Mouse (Mus musculus) MEL (cell line): ENCODE measurements at regions not wholly inside any gene's neighbourhood (a gene's known extent, or its start where the extent isn't known, plus 50 kb on each side); places are given as distances from the start of the nearest gene placed in this dataset.

Experiments used
- DNase-seq: peaks from one replicate; pipeline ENCODE4 v3.0.0; 2011; ENCODE audit warnings: low read depth, low spot score
- H3K27ac ChIP-seq: 2 replicates; pipeline ENCODE4 v1.5.1; 2012; ENCODE audit warnings: low read depth, mild to moderate bottlenecking, control low read depth, low read length, moderate library complexity; ENCODE audit not compliant: control insufficient read depth
- H3K27me3 ChIP-seq, 2 experiments: fragments of 150-350 bp in 1 of 2; sonication (generic) in 1 of 2; 2 replicates each; pipeline ENCODE4 v1.6.1; 2012; ENCODE audit warnings: low read length in 2 of 2, mild to moderate bottlenecking in 2 of 2, improper control_type of control experiment in 1 of 2, moderate library complexity in 1 of 2; ENCODE audit not compliant: insufficient read depth in 2 of 2, control insufficient read depth in 1 of 2
- H3K36me3 ChIP-seq, 2 experiments: 2 replicates each; pipeline ENCODE4 v1.6.1; 2012 to 2014; ENCODE audit warnings: low read length in 2 of 2, improper control_type of control experiment in 1 of 2, inconsistent platforms in 1 of 2, mild to moderate bottlenecking in 1 of 2; ENCODE audit not compliant: insufficient read depth in 2 of 2, control insufficient read depth in 1 of 2
- H3K4me1 ChIP-seq, 2 experiments: fragments of 150-350 bp in 1 of 2; sonication (generic) in 1 of 2; 2 replicates each; pipeline ENCODE4 v1.6.1; 2012; ENCODE audit warnings: low read length in 2 of 2, improper control_type of control experiment in 1 of 2, mild to moderate bottlenecking in 1 of 2; ENCODE audit not compliant: insufficient read depth in 2 of 2, control insufficient read depth in 1 of 2
- H3K4me3 ChIP-seq, 2 experiments: fragments of 150-350 bp in 1 of 2; sonication (generic) in 1 of 2; 2 replicates each; pipeline ENCODE4 v1.5.1; 2012; ENCODE audit warnings: low read depth in 2 of 2, low read length in 2 of 2, mild to moderate bottlenecking in 2 of 2, moderate library complexity in 2 of 2, control low read depth in 1 of 2, improper control_type of control experiment in 1 of 2; ENCODE audit not compliant: control insufficient read depth in 1 of 2, insufficient read depth in 1 of 2
- H3K79me2 ChIP-seq: 2 replicates; pipeline ENCODE4 v1.6.1; 2012; ENCODE audit warnings: mild to moderate bottlenecking, low read length, moderate library complexity; ENCODE audit not compliant: control insufficient read depth, poor library complexity, insufficient read depth
- H3K9ac ChIP-seq: 2 replicates; pipeline ENCODE4 v1.6.1; 2012; ENCODE audit warnings: low read depth, mild to moderate bottlenecking, control low read depth, low read length, moderate library complexity; ENCODE audit not compliant: control insufficient read depth, poor library complexity, severe bottlenecking
- H3K9me3 ChIP-seq: fragments of 150-350 bp; sonication (generic); replicated peaks from 2 replicates; pipeline ENCODE4 v1.6.1; 2012; ENCODE audit warnings: mild to moderate bottlenecking, low read length, improper control_type of control experiment, moderate library complexity; ENCODE audit not compliant: insufficient read depth
- BHLHE40 ChIP-seq: IDR thresholded peaks from 2 replicates; pipeline ENCODE4 v1.6.1; 2012; ENCODE audit warnings: low read depth, mild to moderate bottlenecking, inconsistent platforms, low read length, improper control_type of control experiment, borderline replicate concordance
- CHD1 ChIP-seq: IDR thresholded peaks from 2 replicates; pipeline ENCODE4 v1.6.1; 2012; ENCODE audit warnings: low read depth, mild to moderate bottlenecking, inconsistent platforms, low read length, improper control_type of control experiment
- CHD2 ChIP-seq: IDR thresholded peaks from 2 replicates; pipeline ENCODE4 v1.6.1; 2011; ENCODE audit warnings: low read length, improper control_type of control experiment
- CTCF ChIP-seq, 3 experiments: IDR thresholded peaks in 2 of 3; conservative IDR thresholded peaks in 1 of 3; 2 replicates each; pipeline ENCODE4 v1.5.1; 2011 to 2012; ENCODE audit warnings: low read length in 3 of 3, low read depth in 2 of 3, mild to moderate bottlenecking in 2 of 3, improper control_type of control experiment in 1 of 3, inconsistent platforms in 1 of 3, mixed read lengths in 1 of 3, moderate library complexity in 1 of 3; ENCODE audit not compliant: control insufficient read depth in 1 of 3, insufficient read depth in 1 of 3, poor library complexity in 1 of 3, severe bottlenecking in 1 of 3
- HCFC1 ChIP-seq: IDR thresholded peaks from 2 replicates; pipeline ENCODE4 v1.6.1; 2012; ENCODE audit warnings: low read depth, mild to moderate bottlenecking, inconsistent platforms, low read length, improper control_type of control experiment, moderate library complexity
- JUND ChIP-seq: IDR thresholded peaks from 2 replicates; pipeline ENCODE4 v1.6.1; 2011; ENCODE audit warnings: low read depth, mild to moderate bottlenecking, improper control_type of control experiment, low read length
- KAT2A ChIP-seq: conservative IDR thresholded peaks from 2 replicates; pipeline ENCODE4 v1.6.1; 2012; ENCODE audit warnings: low read depth, low read length, improper control_type of control experiment, inconsistent platforms
- MAX ChIP-seq: IDR thresholded peaks from 2 replicates; pipeline ENCODE4 v1.6.1; 2011; ENCODE audit warnings: low read length, improper control_type of control experiment
- MAZ ChIP-seq: IDR thresholded peaks from 2 replicates; pipeline ENCODE4 v1.6.1; 2012; ENCODE audit warnings: low read depth, mild to moderate bottlenecking, inconsistent platforms, low read length, improper control_type of control experiment
- MXI1 ChIP-seq: IDR thresholded peaks from 2 replicates; pipeline ENCODE4 v1.6.1; 2011; ENCODE audit warnings: mild to moderate bottlenecking, low read depth, low read length, improper control_type of control experiment
- NRF1 ChIP-seq: IDR thresholded peaks from 2 replicates; pipeline ENCODE4 v1.6.1; 2014; ENCODE audit warnings: low read depth, mild to moderate bottlenecking, inconsistent platforms, low read length, improper control_type of control experiment, moderate library complexity; ENCODE audit not compliant: poor library complexity, insufficient read depth, severe bottlenecking
- POLR2AphosphoS2 ChIP-seq: IDR thresholded peaks from 2 replicates; pipeline ENCODE4 v1.6.1; 2011; ENCODE audit warnings: low read length, improper control_type of control experiment
- RCOR1 ChIP-seq: IDR thresholded peaks from 2 replicates; pipeline ENCODE4 v1.6.1; 2012; ENCODE audit warnings: low read depth, mild to moderate bottlenecking, inconsistent platforms, low read length, improper control_type of control experiment
- SIN3A ChIP-seq: IDR thresholded peaks from 2 replicates; pipeline ENCODE4 v1.6.1; 2012; ENCODE audit warnings: low read length, improper control_type of control experiment, inconsistent platforms
- SMC3 ChIP-seq: IDR thresholded peaks from 2 replicates; pipeline ENCODE4 v1.6.1; 2011; ENCODE audit warnings: low read depth, low read length, improper control_type of control experiment
- UBTF ChIP-seq: IDR thresholded peaks from 2 replicates; pipeline ENCODE4 v1.6.1; 2012; ENCODE audit warnings: low read depth, mild to moderate bottlenecking, inconsistent platforms, low read length, improper control_type of control experiment, moderate library complexity, borderline replicate concordance; ENCODE audit not compliant: insufficient read depth
- USF2 ChIP-seq, 2 experiments: IDR thresholded peaks; 2 replicates each; pipeline ENCODE4 v1.6.1; 2011 to 2012; ENCODE audit warnings: improper control_type of control experiment in 2 of 2, low read length in 2 of 2, borderline replicate concordance in 1 of 2, inconsistent platforms in 1 of 2, low read depth in 1 of 2, mild to moderate bottlenecking in 1 of 2; ENCODE audit not compliant: insufficient read depth in 1 of 2
- ZC3H11A ChIP-seq: IDR thresholded peaks from 2 replicates; pipeline ENCODE4 v1.6.1; 2012; ENCODE audit warnings: low read depth, mild to moderate bottlenecking, inconsistent platforms, low read length, improper control_type of control experiment
- ZMIZ1 ChIP-seq: IDR thresholded peaks from 2 replicates; pipeline ENCODE4 v1.6.1; 2012; ENCODE audit warnings: low read depth, mild to moderate bottlenecking, inconsistent platforms, low read length, improper control_type of control experiment, moderate library complexity

- H3K9me3 ChIP-seq, result no peaks in the 10 kb centered on the region
- no peaks in the 10 kb centered on the region for H3K79me2 ChIP-seq
- H3K27ac ChIP-seq, result no peak overlapping the region
- no peaks in the 10 kb centered on the region for H3K27me3 ChIP-seq
- H3K36me3 ChIP-seq, result no peaks in the 10 kb centered on the region
- no peak for TF ChIP-seq HCFC1
- no peak for TF ChIP-seq ZMIZ1
- TF ChIP-seq CHD1, result no peak
- TF ChIP-seq, all 39 proteins: peak for 0
- Histone ChIP-seq H3K4me1 (no peaks in the 10 kb centered on the region), H3K9ac (no peak overlapping the region), H3K4me3 (no peak overlapping the region)
- no peak for DNase-seq
These were observed 472.4 kb downstream of the Ebf1 start for GRCm38 (mm10) chr11:45089561-45089960.

- no peaks in the 10 kb centered on the region for H3K4me1 ChIP-seq
- H3K27ac ChIP-seq, result no peak overlapping the region
- no peak for DNase-seq
- no peaks in the 10 kb centered on the region for H3K27me3 ChIP-seq
- H3K79me2 ChIP-seq, result no peaks in the 10 kb centered on the region
- no peaks in the 10 kb centered on the region; the same call in 1 of the 2 replicates for H3K9me3 ChIP-seq
- H3K9ac ChIP-seq, result no peak overlapping the region
- no peaks in the 10 kb centered on the region for H3K36me3 ChIP-seq
- TF ChIP-seq USF2 (IDR thresholded peaks at IDR 0.05; ENCODE audit: borderline replicate concordance in 1 of 2, insufficient read depth in 1 of 2, low read depth in 1 of 2, low read length in 2 of 2), result no peak
- no peak overlapping the region for H3K4me3 ChIP-seq
These were observed 486.6 kb downstream of the Ebf1 start for GRCm38 (mm10) chr11:45103498-45104336.

- Histone ChIP-seq H3K27ac (no peak overlapping the region), H3K4me1 (no peaks in the 10 kb centered on the region), H3K4me3 (no peak overlapping the region), H3K79me2 (no peaks in the 10 kb centered on the region), H3K9me3 (no peaks in the 10 kb centered on the region), H3K27me3 (no peaks in the 10 kb centered on the region), H3K9ac (no peak overlapping the region), H3K36me3 (no peaks in the 10 kb centered on the region)
- TF ChIP-seq ZC3H11A (no peak), CHD1 (no peak), UBTF (no peak), RCOR1 (no peak), KAT2A (no peak), SIN3A (no peak), MAX (no peak), NRF1 (no peak), CTCF (IDR thresholded peaks at IDR 0.05 in 2 of 3, conservative IDR thresholded peaks at IDR 0.05 in 1 of 3; ENCODE audit: control insufficient read depth in 1 of 3, insufficient read depth in 1 of 3, low read depth in 2 of 3, low read length in 3 of 3, poor library complexity in 1 of 3, severe bottlenecking in 1 of 3) (no peak), HCFC1 (no peak), MXI1 (no peak), POLR2AphosphoS2 (no peak), JUND (no peak), CHD2 (no peak), MAZ (no peak), USF2 (IDR thresholded peaks at IDR 0.05; ENCODE audit: borderline replicate concordance in 1 of 2, insufficient read depth in 1 of 2, low read depth in 1 of 2, low read length in 2 of 2) (no peak), BHLHE40 (no peak), SMC3 (no peak)
- DNase-seq, result no peak
These were observed 499.6 kb downstream of the Ebf1 start for GRCm38 (mm10) chr11:45116702-45117101.
